Mouse (Mus musculus): Measurements from ENCODE around the gene Uba3.

Gene Uba3

DNA sequence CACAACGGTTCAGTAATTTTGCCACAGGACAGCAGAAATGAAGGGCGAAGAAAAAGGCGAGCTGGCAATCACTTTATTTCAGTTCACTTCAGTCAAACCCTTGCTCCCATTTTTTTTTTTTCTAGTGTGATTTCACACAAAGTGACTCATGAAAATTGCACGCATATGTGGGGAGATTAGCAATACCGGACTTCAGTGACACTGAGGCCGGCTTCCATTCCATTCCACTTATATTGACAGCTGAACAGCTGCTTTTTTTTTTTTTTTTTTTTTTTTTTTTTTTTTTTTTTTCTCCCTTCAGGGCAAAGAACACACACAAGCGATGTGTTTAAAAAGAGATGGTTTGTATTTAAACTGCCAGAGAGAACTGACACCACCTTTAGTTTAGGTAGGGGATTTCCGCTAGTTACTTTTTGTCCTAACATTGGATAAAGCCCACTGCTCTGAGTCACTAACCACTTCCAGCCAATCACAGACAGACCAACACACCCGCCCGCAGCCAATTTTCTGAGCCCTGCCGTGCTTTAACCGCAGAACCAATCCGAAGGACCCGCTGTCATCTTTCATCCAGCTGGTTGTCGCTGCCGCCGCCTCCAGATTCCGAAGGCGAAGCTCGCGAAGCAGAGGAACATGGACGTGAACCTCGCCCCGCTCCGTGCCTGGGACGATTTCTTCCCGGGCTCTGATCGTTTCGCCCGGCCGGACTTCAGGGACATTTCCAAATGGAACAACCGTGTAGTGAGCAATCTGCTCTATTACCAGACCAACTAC is 4.9 kb upstream of the Uba3 start, which contains the start of gene Arl6ip5:
Arl6ip5 (plus strand) TSS at position 499 of the 771 bp plus-strand sequence.
- DNase-seq (ENCODE audit: low spot score): peak; percentile 95

DNA sequence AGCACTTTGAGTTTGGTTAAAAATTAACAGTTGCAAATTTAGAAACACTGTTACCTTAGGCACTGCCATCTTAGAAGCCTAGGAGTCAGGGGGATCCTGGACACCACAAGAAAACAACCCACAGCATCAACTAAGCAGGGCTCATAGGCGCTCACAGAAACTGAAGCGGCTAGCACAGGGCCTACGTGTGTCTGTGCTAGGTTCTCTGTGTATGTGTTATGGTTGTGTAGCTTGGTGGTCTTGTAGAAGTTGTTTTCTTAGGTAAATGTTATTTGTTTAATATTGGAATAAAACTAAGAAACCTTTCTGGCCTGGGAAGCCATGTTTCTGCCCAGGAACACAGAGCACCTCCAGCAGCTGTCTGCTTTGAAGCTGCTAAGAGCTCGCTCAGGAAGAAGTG is 4.3 kb upstream of the Uba3 start:
- DNase-seq (ENCODE audit: low spot score): no peak

DNA sequence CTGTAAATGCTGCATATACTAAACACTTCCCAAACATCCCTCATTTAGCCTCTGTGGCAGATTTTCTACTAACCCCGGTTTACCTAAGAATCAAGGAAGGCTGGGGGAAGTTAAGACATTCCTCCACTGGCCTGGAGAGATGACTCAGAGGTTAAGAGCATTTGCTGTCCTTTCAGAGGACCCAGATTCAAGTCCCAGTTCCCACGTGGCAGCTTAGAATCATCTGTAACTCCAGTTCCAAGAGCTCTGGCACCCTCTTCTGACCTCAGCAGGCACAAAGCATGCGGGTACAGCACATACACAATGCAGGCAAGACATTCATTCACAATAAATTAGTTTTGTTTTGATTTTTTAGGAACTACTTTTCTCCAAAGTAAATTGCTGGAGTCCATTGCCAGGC is 3.8 kb upstream of the Uba3 start:
- no peak for DNase-seq (ENCODE audit: low spot score)

DNA sequence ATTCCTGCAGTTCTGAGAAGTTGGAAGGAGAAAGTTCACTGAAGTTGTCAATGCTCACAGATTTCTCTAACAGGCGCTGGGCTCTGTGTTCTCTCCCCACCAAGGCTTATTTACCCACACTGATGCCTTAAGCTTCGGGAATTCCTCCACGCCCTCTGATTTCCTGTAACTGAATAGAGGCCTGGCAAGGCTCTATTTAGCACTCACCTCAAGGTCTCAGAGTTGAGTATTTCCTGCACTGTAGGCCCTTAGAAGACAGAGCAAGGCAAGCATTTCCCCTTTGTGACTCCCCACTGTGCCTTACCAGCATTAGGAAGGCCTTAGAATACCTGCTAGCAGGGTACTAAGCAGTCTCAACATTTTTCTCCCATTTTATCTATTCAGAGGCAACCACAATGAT is 3.0 kb upstream of the Uba3 start:
- no peak for DNase-seq (ENCODE audit: low spot score)

DNA sequence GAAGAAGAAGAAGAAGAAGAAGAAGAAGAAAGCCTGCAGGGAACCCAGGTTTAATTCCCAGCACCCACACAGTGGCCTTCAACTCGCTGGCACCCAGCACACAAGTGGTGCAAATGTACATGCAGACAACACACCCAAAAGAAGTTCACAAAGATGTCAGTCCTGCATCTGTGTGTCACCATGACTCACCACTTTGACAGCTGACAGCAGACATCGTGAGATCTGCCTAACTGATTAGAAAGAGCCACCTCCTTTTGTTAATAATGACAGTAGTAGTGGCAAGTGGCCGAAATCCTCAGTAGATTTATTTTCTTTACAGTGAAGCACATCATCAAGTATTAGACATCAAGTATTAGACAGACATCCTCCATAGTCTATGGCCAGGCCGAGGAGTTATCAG is 1.6 kb upstream of the Uba3 start:
- no peak for DNase-seq (ENCODE audit: low spot score)

DNA sequence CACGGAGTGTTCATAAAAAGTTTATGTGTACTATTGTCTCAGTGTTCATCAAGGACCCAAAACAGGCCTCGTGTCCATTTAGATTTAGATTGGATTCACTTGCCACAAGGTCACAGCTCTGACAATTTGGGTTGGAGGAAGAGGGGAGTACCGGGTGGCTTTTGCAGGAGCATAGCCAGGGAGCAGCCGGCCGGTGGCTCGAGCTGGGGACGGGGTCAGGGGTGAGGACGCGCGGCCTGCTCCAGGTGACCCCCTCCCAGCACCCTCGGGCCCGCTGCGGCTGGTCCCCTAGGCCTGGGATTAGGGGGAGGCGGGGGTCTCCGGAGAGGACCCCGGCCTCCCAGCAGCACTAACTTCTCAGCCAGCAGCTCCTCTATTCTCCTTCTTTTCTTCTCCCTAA is 495 bp downstream of the Uba3 start:
- peak; percentile 47 for DNase-seq (ENCODE audit: low spot score)

DNA sequence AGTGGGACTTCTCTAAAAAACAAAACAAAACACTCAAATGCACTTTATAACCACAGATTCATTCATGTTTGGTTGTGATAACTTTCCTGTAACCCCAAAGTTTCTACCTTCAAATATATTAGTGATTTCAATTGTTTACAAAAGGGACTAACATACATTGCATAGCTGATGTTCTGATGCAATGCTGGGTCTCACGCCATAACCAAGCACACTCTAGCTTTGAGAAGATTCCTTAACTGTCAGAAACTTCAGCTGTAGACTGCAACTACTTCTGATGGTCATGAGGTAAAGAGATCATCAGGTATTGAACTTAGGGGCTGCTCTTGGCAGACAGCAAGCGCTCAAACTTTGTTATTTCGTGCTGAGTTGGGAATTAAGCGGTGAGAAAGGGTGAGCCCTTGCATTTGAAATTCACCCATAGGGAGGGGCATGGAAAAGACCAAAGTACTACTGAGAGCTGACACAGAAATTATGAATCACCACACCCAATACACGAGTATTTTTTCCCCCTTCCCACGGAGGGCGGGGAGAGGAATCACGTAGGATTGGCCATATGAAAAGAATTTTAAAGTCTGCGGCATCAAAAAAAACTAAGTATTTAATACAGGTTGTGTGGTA is 1.1 kb downstream of the Uba3 start:
- DNase-seq (ENCODE audit: low spot score): peak; percentile 16

DNA sequence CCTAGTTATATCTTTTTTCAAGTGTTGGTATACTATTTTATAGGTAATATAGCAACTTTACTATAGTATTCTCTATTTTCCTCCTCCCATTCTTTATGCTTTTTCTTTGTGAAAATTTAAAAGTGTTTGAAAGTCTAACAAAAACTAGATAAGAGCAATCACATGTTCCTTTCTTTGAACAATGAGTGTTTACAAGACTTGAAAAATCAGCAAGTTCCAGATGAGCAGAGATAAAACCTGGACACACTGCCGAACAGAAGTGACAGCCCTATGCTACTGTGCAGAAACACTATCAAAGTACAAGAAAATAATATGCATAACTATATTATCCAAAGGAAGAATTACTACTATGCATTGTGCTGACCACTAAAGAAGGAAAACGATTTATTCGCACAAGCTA is 3.0 kb downstream of the Uba3 start:
- DNase-seq (ENCODE audit: low spot score): no peak

DNA sequence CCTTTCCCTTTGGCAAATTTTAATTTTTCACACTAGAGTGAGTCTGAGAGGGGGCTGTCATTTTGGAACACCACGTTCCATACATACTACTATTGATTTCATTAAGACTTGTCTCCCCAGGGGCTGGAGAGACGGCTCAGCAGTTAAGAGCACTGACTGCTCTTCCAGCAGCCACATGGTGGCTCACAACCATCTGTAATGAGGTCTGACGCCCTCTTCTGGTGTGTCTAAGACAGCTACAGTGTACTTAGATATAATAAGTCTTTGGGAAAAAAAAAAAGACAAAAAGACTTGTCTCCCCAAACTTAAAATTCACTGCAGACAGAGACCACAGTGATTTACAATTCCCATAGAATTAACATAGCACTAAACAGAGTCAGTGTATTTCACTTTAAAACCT is 5.0 kb downstream of the Uba3 start:
- DNase-seq (ENCODE audit: low spot score): no peak

DNA sequence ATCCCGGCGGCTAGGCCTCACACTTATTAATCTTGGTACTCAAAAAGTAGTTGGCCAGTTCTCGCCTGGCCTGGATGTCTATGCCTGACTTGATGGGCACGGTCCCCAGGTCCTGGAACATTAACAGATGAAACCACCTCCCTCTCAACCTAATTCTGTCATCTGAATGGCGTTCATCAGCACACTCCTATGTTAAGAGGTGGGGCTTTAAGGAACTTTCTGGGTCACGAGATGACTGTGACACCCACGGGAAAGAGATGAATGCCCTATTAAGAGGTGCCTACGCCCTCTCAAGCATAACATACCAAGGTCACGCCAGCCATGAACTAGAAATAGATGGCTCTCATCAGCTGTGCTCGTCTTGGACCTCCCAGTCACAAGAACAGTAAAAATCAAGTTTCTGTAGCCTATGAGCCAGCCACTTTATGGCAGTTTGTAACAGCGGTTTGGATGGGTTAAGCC is 26.0 kb downstream of the Uba3 start:
- no peak for DNase-seq (ENCODE audit: low spot score)

DNA sequence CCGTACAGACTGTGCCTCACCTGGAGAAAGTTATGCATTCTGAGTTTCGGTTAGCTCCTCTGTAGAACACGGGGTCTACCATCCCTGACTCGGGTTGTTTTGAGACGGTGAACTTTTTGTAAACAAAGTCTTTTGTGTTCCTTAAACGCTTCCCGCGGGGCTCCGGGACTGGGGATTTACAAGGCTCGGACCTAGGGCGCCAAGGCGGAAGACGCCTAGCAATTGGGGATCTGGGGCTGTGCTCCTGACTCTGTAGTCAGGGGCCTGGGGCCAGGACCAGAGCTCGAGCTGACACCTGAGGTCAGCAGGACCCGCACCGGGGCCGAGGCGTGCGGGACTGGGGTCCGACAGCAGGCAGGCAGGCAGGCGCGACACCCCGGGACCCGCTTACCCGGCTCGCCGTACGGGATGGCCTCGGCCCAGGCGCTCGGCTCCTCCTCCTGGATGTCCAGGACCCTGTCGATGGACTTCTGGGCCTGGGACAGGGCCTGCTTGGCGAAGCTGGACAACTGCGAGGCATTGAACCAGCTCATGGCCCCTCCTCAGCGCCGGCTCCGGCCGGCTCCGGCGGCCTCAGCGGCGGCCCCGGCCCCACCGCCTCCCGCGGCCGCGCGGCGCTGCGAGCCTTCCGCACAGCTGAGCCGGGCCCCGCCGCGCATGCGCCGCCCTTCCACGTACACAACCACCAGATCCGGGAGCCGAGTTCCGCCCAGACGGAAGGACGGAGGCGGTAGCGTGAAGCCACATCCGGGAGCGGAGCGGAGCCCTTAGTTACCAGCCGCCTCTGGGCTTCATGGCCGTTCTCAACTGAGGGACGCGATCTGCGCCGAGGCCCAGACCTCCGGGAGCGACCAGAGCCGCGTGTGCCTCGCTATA is 26.7 kb downstream of the Uba3 start, which contains the start of gene Tmf1:
Tmf1 (minus strand) TSS at position 632 of the 876 bp plus-strand sequence.
- peak; percentile 96 for DNase-seq (ENCODE audit: low spot score)

DNA sequence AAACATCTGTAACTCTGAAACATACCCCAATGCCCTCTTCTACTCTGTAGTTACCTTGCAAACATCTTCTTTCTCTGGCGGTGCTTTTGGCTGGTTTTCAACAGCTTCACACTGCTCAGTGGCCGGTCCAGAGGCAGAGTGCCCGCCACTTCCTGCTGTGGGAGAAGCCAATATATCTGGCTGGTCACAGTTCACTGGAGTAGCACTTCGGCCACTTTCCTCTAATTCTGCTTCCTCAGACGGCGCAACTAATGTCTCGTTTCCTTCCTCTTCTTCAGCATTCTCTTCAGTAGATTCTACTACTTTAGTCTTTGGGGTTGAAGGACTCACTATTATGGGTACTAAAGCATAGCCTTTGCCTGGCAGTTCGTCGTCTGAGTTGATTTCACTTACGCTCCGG is 29.7 kb downstream of the Uba3 start:
- DNase-seq (ENCODE audit: low spot score): no peak

DNA sequence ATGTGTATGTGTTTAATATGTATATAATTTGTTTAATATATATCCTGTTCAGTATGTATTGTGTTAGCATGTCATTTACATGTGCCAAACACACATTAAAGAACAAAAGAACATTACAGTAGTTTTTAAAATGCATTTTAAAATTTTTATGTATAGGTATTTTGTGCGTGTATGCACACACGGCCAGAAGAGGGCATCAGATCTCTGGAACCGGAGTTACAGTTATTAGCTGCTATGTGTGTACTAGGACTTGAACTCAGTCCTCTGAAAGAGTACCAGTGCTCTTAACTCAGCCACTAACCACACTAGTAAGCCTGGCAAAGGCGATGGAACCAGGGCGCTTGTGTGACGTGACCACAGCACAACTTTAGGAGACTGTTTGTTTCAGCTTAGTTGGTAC is 55.3 kb downstream of the Uba3 start:
- DNase-seq (ENCODE audit: low spot score): no peak

DNA sequence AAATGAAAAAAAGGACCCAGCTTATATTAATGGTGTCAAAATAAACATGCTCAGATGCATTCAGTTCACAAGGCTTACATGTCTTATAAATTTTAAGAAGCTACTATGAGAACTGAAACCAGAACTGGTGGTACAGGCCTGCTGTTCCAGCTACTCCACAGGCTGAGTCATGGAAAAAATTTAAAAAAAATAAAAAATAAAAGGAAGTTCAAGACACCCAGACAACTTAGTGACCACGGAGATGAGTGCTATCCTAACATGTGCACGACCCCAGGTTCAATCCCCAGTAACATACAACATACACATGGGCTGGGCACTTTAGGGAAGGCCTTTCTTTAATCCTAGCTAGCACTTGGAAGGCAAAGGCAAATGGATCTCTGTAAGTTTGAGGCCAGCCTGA is 55.7 kb downstream of the Uba3 start:
- no peak for DNase-seq (ENCODE audit: low spot score)

DNA sequence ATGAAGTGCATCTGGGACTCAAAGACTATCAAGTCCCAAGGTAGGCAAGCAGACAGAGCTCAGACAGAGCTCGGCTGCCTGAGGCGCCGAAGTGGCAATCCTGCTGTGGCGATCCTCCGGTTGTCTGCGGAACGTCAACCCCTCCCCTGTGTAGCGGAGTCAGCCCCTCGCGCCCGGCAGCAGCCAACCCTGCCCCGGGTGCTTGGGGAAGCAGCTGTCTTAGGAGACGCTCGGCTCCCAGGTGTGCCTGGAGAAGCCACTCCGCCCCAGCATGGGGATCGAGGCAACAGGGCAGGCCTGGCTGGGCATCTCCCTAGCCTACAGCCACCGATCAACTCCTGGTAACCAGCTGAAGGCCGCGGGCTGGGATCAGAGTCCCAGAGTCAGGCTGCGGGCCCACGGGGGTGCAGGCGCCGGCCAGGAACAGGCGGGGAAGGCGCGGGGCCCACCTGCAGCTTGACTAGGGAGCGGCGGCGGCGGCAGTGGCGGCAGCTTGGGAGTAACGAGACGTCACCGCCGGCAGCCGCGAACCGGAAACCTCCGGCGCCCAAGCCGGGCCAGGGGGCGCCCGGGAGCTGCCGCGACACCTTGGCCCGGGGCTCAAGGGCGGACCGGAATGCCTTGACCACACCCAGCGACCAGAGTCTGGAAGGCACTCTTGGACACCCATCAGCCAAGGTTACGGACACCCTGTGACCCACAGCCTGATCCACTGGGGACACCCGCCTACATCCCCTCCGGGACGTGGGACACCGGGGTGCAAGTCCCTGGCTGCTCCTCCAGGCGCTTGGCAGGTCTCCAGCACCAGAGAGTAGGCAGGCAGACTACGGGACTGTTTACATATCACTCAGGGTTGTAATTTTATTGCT is 56.8 kb downstream of the Uba3 start, which contains the start of gene Eogt:
Eogt (minus strand) TSS at position 800 of the 869 bp plus-strand sequence.
- DNase-seq (ENCODE audit: low spot score): peak; percentile 74

DNA sequence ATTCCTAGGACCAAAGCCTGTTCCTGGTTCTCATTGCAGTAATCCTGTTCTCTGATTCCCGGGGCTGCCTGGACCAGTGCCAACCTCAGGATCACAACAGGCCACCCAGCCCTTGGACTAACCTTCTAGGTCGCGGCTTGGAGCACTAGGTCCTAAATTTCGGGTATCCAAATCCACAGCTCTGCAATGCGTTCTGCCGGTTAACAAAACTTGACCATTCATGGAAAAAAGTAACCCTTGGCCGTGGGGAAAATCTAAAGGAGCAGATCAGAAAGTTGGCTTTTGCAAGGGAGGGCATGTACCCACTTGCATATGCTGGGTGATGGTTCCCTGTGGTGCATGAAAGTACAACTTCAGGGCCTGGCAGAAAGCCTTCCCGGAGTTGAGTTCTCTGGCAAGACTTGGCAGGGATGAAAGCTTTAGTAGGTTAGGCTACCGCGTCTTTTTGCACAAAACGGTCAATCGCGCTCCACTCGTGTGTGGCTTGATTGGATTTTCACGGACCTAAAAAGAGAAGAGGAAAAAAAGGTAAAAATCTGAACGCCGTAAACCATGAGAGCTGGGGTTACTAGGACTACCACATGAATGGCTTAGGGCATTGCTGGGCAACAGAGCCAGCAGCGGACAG is 57.6 kb downstream of the Uba3 start:
- DNase-seq (ENCODE audit: low spot score): no peak

DNA sequence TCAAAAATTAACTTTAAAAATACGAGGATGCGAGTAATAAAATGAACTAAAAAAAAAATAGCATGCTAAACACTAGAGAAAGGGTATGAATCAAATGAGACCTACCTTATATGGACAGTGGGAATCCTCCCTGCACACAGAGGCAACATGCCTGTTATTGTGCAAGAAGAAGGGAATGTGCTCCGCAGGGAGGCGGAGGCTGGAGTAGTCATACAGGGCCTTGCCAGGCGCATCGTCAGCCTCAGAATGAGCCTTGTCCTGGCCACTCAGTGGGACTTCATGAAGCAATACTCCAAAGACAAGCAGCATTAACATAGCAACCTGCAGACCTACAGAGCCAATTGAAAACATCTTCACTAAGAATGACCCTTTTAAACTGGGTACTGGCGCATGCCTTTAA is 60.3 kb downstream of the Uba3 start:
- no peak for DNase-seq (ENCODE audit: low spot score)

DNA sequence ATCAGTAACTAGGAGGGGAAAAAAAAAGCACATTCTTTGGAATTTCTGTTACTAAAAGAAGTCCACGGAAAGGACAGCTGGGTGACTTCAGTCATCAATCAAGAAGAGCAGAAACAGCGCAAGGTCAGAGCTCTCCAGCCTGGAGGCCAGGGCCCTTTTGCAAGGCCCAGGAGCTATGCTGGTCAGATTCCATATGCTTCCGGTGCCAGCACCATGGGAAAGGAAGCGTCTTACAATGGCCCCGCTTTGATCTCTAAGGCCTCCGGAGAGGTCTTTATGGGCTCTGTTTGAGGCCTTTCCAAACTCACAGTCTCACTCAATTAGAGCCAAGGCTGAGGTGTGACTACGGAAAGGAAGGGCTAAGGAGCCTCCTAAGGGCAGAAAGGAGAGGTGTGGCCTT is 61.1 kb downstream of the Uba3 start:
- DNase-seq (ENCODE audit: low spot score): peak; percentile 67

DNA sequence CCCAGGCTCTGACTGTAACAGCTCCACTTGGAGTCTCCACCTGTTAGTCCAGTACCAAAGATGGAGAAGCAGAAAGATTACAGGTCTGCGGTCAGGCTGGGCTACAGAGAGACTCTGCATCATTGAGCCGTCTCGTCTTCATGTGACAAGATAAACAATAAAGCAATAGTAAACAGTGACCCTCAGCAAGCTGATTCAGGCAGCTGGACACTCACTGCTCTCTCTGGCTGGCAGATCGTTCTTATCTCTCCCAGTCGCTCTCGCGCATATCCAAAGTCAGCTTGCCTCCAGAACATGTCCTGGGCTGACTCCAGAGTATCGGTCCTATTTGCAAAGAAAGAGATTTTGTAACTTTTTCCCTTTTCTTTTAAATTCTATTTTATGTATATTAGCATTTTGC is 62.8 kb downstream of the Uba3 start:
- no peak for DNase-seq (ENCODE audit: low spot score)

DNA sequence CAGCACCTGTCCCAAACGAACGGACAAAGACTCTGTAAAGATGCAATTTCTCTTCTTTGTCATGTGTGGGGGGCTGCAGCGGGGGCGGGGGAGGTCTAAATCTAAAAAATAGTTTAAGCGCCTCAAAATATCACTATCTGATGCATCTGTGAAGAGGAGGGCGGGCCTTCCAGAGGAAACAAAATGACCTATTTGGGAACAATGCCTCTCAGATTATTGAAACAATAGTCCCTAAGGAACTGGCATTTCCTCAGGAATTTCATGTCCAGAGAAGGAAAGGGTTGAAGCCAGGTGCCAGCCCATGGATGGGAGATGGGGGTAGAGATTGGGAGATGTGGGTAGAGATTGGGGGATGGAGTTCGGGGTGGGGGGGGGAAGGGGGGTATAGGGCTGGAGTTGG is 63.6 kb downstream of the Uba3 start:
- no peak for DNase-seq (ENCODE audit: low spot score)

Measured in embryo, embryonic 10.5 days (tissue).